Mouse (Mus musculus) thymus, postnatal 4 days (tissue): Measurements from ENCODE around the gene Kcnb1.
"Not testable (repeated sequence)": the region's sequence is repeated elsewhere in the genome, so short reads cannot be mapped to it uniquely, and the experiment has no call there.

Experiments used
- DNase-seq: peaks from one replicate; pipeline ENCODE4 v3.0.0; 2021

Kcnb1 gene

DNA sequence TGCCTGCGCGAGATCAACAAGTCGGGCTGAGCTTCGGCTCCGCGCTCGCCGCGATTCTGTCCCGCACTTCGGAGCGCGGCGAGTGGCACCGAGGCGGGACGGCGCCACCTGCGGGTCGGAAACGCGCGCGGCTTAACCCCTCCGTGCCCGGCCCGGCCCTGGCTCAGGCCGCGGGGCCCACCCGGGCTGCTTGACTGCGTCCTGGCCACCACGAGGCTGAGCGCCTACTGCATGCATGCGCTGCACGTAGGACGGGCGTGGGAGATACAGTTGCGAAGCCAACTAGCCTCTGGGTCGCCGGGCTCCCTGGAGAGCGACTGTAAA lies at the start of gene Kcnb1:
Gene Kcnb1 (minus strand): TSS at position 80 of the 324 bp plus-strand sequence.
- DNase-seq, result peak; percentile 76

DNA sequence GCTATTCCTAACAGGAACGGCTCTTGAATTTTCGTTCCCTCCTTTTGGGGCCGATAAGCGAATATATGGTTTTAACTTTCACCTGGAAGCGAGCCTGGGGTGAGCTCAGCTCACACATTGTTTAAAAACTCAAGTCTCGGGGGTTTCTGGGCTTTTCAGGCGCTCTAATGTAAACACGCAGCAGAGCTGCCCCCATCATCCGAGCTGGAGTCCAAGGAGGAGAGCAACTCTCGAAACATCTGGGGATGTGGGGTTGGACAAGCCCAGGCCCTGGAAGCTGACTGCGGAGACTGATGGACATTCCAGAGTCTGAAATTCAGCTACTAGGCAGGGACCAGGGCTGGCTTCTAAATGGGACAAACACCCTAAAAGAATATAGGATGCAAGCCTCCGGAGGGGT lies 49.3 kb upstream of the Kcnb1 start:
- DNase-seq, result no peak

DNA sequence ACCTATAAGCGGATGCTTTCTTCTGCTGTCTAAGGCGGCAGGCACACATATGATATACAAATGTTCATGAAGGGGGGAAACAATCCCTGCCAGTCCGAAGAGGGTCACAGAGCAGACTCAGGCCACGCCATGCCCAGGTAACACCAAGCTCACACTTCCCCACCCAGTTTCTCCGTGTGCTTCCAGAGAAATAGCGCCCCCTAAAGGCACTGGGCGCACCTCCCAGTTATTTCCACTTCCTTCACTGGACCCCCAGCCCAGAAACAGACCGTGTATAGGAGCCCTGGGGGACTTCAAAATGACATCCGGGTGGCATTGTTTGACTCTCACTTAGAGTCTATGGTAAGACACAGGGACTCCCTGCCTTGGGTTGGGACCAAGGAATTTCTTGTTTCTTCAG lies 47.3 kb upstream of the Kcnb1 start:
- DNase-seq, result no peak

DNA sequence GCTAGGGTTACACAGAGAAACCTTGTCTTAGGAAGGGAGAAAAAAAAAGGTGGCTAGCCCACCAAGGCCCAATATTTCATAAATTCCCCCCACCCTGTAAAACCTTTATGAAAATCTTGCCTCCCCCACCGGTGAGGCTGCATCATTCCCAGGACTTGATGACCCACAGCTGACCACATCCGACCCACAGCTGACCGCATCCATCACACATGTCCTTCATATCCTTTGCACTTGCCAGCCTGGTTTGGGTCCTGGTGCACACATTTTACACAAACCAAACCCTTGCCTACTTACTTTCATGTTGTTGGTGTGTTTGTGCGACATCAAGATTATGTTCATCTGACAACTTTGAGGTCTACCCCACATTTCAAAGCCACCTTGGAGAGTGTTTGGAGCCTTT lies 46.2 kb upstream of the Kcnb1 start:
- DNase-seq, result no peak

DNA sequence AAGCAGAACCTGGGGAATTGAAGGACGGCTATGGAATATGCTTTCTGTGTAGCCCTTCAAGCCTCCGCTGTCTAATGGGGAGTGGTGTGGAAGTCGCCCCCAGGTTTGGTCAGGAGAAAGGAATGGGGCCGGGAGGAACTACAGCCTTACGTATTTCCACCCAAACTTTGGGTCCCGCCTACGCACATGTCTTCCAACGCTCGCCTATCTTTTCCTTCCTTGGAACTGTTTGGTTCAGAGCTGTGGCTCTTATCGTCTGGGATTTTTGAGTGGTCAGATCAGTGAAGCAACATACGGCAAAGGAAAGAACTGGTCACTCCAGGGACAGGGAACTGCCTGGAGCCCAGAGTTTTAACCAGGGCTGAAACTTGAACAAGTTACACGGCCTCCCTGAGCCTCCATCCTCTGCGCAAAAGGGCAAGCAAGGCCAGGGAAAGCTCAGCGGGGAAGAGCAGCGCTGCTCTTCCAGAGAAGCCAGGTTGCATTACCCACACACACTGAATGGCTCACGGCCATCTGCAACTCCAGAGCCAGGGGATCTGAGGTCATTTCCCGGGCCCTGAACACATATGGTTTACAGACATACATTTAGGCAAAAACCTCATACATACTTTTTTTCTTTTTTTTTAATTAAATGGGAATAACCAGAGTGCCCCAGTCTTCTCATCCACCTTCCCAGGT lies 45.5 kb upstream of the Kcnb1 start:
- DNase-seq, result no peak

DNA sequence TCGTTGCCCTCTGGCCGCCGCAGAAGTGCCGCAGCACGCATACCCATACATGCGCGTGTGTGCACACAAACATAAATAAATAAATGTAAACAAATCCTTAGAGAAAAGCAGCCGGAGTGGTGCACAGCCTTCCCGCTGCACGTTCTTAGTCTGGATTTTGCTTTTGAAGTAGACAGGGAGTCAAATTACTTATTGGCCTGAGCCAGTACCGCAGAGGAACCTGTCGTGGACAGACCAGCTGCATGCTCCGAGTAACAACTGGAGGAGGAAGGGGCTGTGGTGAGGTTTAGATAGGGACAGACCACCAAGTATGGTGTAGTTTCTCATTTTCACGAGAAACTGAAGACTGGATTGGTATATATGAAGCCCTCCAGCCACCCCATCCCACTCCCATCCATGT lies 43.8 kb upstream of the Kcnb1 start:
- no peak for DNase-seq

DNA sequence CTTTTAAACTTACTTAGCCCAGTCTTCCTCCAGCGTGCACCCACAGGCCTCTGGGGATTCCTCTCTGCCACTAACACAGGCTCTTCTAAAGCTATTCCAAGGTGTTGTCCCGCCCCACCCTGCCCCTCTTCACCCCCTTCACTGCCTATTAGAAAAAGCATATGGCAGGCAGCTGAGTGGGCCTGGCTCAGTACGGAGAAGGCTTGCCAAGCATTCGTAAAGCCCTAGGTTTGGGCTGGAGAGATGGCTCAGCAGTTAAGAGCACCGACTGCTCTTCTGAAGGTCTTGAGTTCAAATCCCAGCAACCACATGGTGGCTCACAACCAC lies 43.0 kb upstream of the Kcnb1 start:
- no peak for DNase-seq

DNA sequence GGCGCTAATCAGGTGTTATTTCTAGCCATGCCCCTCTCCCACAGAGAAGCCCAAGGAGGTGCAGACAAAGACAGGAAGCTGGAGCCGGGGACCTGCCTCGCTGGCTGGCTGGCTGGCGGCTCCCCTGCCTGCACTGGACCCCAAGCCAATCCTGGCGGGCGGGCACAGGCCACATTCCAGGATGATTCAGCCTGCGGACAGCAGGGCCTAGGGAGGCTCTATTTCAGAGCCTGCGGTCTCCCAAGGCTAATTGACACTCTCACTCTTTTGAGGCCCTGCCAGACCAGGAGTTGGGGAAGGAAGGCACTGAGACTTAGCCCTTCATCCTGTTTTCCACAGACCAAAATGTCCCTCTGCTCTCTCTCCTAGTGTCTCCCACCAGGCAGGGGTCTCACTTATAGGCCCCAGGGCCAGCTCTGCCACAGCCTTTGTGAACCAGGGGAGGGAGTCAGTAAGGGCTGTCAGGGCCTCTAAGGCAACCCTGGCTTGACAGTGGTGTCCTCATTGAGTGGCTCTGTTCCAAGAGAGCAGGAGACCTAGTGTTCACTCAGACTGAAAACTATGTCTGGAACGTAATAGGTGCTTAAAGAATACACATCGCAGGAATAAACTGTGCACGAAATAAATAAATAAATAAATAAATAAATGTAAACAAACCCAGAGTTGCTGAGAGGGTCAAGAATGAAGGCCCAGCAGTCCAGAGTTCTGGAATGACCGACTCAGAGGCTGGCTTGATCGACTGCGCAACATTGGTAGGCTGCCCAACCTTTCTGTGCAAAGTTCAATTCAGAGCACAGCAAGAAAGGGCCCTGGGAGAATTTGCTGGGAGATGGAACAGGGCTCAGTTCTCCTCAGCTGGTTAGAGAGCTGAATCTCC lies 42.4 kb upstream of the Kcnb1 start:
- DNase-seq, result no peak

DNA sequence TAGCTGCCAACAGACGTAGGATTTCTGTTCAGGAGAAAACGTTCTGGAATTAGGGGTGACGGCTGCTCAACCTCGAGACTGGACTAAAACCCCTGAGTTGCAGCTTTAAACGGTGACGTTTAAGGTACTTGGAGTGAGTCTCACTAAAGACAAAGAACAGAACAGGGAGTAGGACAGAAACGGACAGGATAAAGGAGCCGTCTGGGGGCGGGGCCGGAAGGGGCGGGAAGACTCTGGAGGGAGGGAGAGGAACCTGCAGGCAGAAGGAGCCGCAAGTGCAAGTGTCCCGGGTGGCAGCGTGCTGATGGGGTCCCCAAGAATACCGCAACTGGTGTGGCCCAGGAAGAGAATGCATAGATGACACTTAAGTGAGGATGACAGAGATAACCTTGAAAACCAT lies 40.6 kb upstream of the Kcnb1 start:
- DNase-seq, result peak; percentile 43

DNA sequence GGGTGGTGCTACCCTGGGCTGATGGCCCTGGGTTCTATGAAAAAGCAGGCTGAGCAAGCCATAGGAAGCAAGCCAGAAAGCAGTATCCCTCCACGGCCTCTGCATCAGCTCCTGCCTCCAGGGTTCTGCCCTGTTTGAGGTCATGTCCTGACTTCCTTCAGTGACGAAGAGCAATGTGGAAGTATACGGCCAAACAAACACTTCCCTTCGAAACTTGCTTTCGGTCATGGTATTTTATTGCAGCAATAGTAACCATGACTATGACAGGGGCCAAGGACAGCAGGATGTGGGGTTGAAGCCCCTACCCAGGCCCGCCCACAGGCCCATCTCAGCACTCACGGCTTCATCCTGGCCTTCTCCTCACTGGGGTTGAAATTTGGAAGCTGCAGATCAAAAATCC lies 35.0 kb upstream of the Kcnb1 start:
- DNase-seq, result no peak

DNA sequence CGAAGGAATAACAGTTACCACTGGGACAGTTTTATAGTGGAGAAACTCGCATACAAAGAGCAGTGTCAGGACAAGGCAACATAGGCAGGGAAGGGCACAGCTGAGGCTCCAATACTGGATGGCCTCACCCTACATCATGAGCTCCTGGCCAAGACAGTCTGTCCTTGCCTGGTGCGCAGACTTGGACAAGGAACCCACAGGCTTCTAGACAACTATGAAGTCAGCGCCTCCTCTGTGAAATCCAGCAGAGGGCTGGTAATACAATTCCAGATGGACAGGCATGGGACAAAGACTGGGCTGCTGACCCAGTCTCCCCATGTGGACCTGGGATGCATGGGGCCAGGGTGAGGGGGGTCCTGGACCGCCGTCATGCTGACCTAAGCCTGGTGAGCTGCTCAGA lies 34.2 kb upstream of the Kcnb1 start:
- no peak for DNase-seq

DNA sequence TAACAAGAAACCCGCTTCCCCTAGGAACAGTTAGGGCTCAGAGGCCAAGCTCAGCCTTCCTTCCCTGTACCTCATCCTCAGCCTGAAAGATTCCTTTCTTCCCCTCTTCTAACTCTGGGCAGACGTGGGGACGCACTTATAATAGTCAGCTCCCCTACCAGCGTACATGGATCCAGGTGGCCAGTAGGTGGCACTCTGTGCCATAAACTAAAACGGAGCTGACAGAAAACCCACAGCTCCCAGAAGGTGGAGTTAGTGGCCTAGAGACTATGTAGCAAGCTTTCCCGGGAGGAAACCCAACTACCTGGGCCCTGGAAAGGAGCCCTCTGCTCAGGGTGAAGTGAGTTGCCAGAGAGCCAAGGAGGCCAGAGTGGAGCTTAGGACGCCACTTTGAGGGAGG lies 32.2 kb upstream of the Kcnb1 start:
- peak; percentile 77 for DNase-seq

DNA sequence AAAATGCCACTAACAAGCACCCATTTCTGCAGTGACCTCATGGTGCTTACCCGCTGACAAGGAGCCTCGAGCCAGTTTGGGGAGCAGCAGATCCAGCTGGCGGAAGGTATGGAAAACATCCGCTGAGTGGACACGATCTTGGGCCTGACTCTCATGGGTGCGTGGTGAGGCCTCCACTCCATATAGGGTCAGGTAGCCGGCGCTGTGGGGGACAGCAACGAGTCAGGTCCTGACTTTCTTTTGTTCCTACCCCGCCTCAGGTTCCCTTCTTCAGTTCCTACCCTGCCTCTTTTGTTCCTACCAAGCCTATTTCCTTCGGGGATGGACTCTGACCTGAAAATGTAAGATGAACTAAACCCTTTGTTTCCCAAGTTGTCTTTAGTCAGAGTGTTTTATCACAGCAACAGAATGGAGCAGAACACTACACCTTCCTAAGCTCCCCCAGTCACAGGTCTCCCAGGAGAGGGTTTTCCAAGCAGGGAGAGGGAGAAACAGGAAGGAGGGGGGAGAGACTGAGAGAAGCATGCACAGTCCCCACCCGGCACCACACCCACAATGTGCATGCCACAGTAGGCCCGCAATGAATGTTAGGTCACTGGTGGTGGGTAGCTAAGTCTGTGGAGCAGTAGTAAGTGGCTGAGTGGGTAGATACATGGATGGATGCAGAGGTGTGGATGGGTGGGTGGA lies 31.3 kb upstream of the Kcnb1 start:
- no peak for DNase-seq

DNA sequence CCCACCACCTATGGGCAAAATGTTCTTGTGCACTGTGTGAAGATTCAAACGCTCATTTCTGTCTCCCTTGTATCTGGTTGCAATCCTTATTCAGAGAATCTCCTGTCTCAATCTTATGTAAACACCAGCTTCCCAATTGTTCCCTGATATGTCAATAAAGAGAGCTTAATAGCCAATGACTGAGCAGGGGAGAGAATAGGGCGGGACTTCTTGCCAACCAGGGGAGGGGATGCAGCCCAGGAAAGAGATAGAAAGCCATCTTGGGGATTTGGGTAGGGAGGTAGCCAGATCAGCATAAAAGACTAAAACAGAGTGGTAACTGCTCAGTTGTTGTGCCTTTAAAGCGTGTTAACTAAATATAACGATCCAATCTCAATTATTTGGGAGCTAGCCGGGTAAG lies 30.8 kb upstream of the Kcnb1 start:
- no peak for DNase-seq

DNA sequence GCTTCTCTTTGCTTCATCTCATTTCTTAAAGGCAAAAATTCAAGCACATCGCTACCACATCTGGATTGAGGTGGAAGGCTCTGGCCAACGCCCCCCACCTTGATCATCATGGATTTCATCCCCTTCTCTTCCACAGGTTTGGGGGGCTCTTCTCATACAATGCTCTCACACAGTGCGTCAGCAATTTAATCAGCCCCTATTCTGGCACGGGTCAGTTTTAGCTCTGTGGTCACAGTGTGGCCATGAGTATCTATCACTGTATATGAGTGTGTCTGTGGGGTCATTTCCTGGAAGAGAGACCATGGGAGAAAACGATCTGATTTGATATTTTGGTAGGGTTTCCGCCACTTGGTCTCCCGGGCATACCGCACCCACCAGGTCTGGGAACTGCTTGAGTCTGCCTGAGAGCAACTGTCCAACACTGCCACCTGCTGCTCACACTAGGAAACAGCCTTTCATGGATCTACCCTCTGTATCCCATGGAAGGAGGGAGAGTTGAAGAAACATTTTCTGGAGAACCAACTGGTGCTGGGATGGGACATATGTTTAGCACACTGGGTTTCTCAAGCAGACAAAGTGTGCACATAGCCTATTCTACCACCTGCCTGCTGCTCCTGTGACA lies 29.3 kb upstream of the Kcnb1 start:
- peak; percentile 85 for DNase-seq

DNA sequence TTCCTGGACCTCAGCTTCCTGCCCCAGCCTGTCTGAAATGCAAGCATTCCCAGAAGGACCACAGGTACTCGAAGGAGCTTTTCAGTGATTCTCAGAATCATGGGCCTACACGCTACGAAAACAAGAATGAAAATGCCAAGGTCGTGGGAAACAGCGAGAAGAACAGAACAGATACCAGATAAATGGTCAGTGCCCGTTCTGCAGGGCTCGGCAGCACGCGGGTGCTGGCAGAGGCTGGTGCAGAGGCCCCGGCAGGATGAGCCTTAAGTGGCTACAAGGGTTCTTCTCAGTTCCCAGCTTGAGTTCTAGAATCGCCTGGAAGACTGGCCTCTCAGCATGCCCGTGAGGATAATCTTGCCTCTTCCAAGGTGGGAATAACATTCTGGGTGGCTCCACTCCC lies 23.7 kb upstream of the Kcnb1 start:
- DNase-seq, result no peak

DNA sequence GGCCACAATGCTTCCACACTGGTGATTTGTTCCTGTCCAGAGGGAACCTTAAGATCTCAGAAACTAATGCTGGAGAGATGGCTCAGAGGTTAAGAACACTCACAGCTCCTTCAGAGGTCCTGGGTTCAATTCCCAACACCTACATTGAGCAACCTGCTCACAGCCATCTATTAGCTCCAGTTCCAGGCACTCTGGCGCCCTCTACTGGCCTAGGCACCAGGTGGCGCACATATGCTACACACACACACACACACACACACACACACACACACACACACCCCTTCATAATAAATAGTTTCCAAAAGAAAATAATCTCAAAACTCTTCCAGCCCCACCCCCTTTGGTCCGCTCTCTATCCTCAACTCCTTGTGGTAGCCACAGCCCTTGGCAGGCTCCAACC lies 23.1 kb upstream of the Kcnb1 start:
- DNase-seq, result peak; percentile 51

DNA sequence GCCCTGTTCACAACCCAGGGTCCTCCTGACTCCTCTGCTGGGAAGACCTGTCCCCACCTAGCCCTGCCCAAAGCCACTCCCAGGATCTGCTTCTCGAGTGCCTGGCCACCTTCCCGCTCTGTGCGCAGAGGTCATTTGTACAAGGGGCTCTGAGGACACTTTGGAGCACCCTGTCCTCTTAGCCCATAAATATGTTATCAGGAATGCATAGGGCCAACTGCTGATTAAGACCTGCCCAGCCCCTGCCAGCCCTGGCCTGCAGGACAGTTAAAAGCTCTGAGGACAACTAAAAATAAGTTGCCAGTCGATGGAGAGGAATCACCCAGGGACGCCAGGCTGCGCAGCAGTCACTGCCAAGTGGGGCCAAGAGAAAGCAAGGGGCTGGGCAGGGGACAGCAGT lies 22.6 kb upstream of the Kcnb1 start:
- no peak for DNase-seq

DNA sequence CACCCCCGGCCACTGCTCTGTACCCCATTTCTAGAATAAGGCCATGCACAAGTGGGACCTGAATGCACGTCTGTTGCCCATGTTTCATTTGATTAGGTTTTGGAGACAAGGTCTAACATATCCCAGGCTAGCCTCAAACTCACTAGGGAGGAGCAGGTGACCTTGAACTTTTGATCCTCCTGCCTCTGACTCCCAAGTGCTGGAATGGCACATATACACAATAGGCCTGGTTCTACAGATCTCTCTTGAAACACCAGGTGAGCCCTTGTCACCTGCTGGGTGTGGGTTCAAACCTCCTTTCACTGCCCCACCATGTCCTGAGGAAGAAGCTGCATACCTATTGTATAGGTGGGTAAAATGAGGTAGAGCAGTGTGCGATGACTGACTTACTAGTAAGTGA lies 22.1 kb upstream of the Kcnb1 start:
- DNase-seq, result no peak

DNA sequence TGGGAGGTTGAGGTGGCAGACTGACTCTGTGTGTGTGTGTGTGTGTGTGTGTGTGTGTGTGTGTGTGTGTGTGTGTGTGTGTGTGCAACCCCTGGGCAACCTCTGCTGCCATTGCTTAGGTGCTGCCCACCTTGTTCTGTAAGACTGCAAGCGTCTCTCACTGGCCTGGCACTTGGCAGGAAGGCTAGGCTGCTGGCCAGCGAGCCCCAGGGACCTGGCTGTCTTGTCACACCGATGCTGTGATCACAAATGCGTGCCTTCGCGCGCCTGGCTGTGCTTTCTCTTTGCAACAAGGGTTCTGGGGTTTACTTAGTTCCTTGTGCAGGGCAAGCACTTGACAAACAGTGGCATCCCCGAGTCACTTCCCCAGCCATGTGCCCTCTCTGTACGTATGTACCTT lies 19.9 kb upstream of the Kcnb1 start:
- DNase-seq, result no peak

DNA sequence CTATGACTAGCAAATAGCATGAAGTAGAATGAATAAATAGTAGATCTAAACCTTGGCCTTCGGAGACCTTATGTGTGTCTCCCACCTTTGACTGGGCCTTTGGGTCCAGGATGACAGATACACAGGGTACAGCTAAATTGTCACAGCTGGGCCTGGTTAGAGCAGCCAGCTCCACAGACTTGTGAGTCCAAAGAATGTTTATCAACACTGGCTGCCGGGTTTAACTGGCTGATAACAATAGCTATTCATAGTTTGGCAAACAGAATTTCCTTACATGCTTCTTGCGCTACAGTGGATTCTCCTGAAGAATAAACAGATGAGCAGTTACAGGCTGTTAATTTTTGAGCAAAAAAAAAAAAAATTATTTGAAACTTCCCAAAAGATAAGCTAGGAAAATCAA lies 19.0 kb upstream of the Kcnb1 start:
- DNase-seq, result no peak

DNA sequence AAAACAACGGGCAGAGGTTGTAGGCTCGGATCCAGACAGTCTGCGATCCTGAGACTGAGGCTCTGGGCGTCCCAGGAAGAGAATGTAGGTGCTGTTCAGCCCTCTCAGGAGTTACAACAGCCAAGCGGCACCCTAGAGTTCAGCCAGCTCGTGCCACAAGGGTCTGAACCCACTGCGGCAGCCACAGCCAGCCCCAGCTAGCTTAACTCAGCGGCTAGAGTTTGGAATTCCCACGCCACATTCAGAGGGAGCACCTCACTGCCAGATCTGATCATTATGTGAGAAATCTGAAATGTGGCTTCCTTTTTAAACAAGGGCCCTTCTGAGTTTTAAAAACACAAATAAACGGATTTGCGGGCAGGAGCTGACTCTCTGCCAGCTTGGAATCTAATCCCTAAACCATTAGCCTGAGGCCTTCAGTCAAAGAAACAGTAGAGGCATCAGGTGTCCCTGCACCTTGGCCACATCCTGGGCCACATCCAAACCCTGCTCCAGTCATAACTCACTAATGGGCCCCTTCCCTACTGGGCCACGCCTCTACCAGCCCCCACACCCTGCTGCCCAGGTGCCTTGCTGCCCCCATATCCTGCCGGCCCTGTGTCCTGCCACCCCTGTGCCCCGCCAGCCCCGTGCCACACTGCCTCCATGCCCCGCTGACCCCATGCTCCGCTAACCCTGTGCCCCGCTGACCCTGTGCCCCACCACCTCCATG lies 16.1 kb upstream of the Kcnb1 start:
- DNase-seq, result no peak

DNA sequence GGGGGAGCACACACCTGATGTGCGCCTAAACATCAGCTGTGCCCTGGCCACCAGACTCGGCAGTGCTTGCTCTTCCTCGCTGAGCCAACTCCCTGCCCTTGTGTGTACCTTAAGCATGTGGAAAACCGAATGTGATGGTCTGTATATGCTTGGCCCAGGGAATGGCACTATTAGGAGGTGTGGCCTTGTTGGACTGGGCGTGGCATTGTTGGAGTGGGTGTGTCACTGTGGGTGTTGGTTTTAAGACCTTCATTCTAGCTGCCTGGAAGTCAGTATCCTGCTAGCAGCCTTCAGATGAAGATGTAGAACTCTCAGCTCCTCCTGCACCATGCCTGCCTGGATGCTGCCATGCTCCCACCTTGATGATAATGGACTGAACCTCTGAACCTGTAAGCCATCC lies 14.7 kb upstream of the Kcnb1 start:
- not testable (repeated sequence) for DNase-seq
